Mouse (Mus musculus) limb, embryonic 15.5 days (tissue): ENCODE data around the gene Impdh2. TPM values are rescaled to one million over a fixed set of nuclear protein-coding genes. Genes with fewer than 3 reads are reported as not detected.
"Not testable (repeated sequence)": the region's sequence is repeated elsewhere in the genome, so short reads cannot be mapped to it uniquely, and the experiment has no call there.

Source experiments
- ATAC-seq: fragments of 200-750 bp; cut with Nextera tagmentation; 2 replicates; pipeline ENCODE4 v1.8.0; 2017; ENCODE audit warnings: low read depth, moderate TSS enrichment; ENCODE audit not compliant: insufficient number of reproducible peaks, low FRiP score, low TSS enrichment
- H3K27ac ChIP-seq: fragments of 300-500 bp; sonication (generic); 2 replicates; pipeline ENCODE4 v1.5.1; 2015; ENCODE audit warnings: moderate library complexity, mild to moderate bottlenecking, inconsistent platforms
- H3K27me3 ChIP-seq: fragments of 300-500 bp; sonication (generic); 2 replicates; pipeline ENCODE4 v1.6.1; 2015; ENCODE audit warnings: inconsistent platforms
- H3K36me3 ChIP-seq: fragments of 300-500 bp; sonication (generic); 2 replicates; pipeline ENCODE4 v1.6.1; 2015; ENCODE audit warnings: inconsistent platforms
- H3K4me1 ChIP-seq: fragments of 300-500 bp; sonication (generic); 2 replicates; pipeline ENCODE4 v1.6.1; 2015; ENCODE audit warnings: inconsistent platforms
- H3K4me2 ChIP-seq: fragments of 300-500 bp; sonication (generic); 2 replicates; pipeline ENCODE4 v1.6.1; 2015; ENCODE audit warnings: mild to moderate bottlenecking, inconsistent platforms
- H3K4me3 ChIP-seq: fragments of 300-500 bp; sonication (generic); 2 replicates; pipeline ENCODE4 v1.5.1; 2015; ENCODE audit warnings: mild to moderate bottlenecking, inconsistent platforms
- H3K9ac ChIP-seq: fragments of 300-500 bp; sonication (generic); 2 replicates; pipeline ENCODE4 v1.6.1; 2015; ENCODE audit warnings: inconsistent platforms
- H3K9me3 ChIP-seq: fragments of 300-500 bp; sonication (generic); 2 replicates; pipeline ENCODE4 v1.6.1; 2016; ENCODE audit warnings: inconsistent platforms
- WGBS: fragments of 180-500 bp; shearing (Covaris S2); methylation state at CpG from one replicate; pipeline ENCODE4 v1.1.7; 2015; 5-methylcytosine and 5-hydroxymethylcytosine counted together
- polyA plus RNA-seq: library from polyadenylated mRNA; unstranded; fragments of >200 nt; fragmentation: Nextera tagmentation; extraction: Ambion mirVana; gene quantifications from 2 replicates; pipeline ENCODE4 v1.2.1, GENCODE M21; 2015

Impdh2 gene
- polyA plus RNA-seq, 1 experiment from 2014 or later = 157 TPM

- WGBS = 63% methylated on average over 5 of the region's 5 CpGs
- Histone ChIP-seq H3K27ac (no peak overlapping the region), H3K4me3 (no peak overlapping the region), H3K9ac (no peak overlapping the region), H3K27me3 (no peaks in the 10 kb centered on the region), H3K4me2 (no peak overlapping the region), H3K9me3 (no peaks in the 10 kb centered on the region), H3K4me1 (peaks cover 17% of the 10 kb centered on the region), H3K36me3 (no peaks in the 10 kb centered on the region)
- no peak for ATAC-seq
Observed at GRCm38 (mm10) chr9:108589229-108589628, 29.1 kb downstream of the Impdh2 start.

GRCm38 (mm10) chr9:108591462-108591861 is 31.4 kb downstream of the Impdh2 start:
- no peaks in the 10 kb centered on the region for H3K27me3 ChIP-seq
- no peaks in the 10 kb centered on the region for H3K9me3 ChIP-seq
- no peaks in the 10 kb centered on the region for H3K36me3 ChIP-seq
- H3K9ac ChIP-seq = no peak overlapping the region
- H3K4me1 ChIP-seq = peaks cover 20% of the 10 kb centered on the region
- no peak for ATAC-seq
- H3K4me2 ChIP-seq = no peak overlapping the region
- no peak overlapping the region for H3K27ac ChIP-seq
- no peak overlapping the region for H3K4me3 ChIP-seq
- 87% methylated on average over 4 of the region's 4 CpGs for WGBS

- Histone ChIP-seq H3K27me3 (no peaks in the 10 kb centered on the region), H3K27ac (no peak overlapping the region), H3K4me2 (no peak overlapping the region), H3K36me3 (no peaks in the 10 kb centered on the region), H3K9me3 (no peaks in the 10 kb centered on the region), H3K4me3 (no peak overlapping the region), H3K4me1 (peaks cover 18% of the 10 kb centered on the region; the same call in 1 of the 2 replicates), H3K9ac (no peak overlapping the region)
- 80% methylated on average over 3 of the region's 3 CpGs for WGBS
- ATAC-seq = no peak
Observed at GRCm38 (mm10) chr9:108594354-108594753, 34.3 kb downstream of the Impdh2 start.

DNA sequence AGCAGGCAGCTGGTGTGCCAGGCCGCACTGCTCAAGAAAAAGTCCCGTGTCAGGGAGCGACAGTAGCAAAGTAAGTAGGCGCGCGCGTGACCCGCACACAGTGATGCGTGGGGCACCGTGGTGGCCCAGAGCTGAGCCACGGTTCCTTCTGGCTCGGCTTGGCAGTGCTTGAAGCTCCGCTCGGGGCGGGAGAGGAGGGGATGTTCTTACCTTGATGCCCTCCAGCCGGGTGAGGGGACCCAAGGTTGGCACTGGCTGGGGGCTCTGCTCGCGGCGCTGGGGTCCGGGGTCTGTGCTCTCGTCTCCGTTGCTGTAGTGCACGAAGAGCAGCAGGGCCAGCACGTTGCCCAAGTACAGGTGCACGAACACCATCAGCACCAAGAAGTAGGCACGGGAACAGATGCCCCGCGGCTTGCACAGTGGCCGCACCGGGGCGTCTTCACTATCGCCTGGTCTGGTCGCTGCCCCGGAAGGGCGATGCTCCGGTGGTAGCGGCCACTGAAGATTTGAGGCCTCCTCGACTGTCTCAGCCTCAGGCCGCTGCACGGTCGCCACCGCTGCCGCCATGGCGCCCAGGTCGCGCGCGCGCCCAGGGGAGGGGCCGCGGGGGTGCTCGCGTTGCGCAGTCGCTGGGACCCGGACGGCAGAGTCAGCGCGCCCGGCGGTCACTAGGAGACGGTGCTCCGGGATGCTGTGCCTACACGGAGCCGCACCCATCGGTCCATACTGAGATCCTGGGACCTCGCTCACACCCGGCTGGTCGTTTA is 37.1 kb downstream of the Impdh2 start, which contains the start of gene P4htm:
Gene P4htm, minus strand, starts transcription at position 670 of the 767 bp plus-strand sequence.
- Histone ChIP-seq H3K9me3 (no peaks in the 10 kb centered on the region), H3K27ac (peak within 1 kb of the TSS; percentile 17; the same call in 1 of the 2 replicates), H3K9ac (peak within 1 kb of the TSS; percentile 54), H3K27me3 (no peaks in the 10 kb centered on the region), H3K4me3 (peak within 1 kb of the TSS; percentile 76), H3K4me2 (peak within 1 kb of the TSS; percentile 91), H3K36me3 (peaks cover 3% of the 10 kb centered on the region; the same call in 1 of the 2 replicates), H3K4me1 (peaks cover 18% of the 10 kb centered on the region; the same call in 1 of the 2 replicates)
- ATAC-seq = peak; percentile 79
- WGBS = 2% methylated on average over 69 of the region's 69 CpGs

DNA sequence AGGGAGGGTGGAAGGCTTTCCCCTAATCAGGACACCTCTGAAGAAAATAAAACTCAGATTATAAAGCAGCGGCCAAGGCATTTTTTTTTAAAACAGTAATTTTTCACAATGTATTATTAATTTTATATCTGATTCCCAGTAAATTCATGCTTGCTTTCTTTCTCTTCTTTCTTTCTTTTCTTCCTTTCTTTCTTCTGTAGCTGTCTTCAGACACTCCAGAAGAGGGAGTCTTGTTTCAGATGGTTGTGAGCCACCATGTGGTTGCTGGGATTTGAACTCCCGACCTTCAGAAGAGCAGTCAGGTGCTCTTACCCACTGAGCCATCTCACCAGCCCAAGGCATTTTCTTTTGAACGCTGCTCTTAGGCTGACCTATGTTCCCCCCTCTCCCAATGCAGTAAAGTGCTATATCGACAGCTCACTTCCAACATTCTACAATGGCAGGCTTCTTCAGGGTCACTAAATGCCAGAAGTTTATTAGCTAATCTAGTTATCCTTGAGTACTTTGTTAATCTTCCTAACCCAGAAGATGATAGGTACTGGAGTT is 39.0 kb downstream of the Impdh2 start:
- Histone ChIP-seq H3K4me3 (no peak overlapping the region), H3K27me3 (no peaks in the 10 kb centered on the region), H3K9me3 (no peaks in the 10 kb centered on the region), H3K4me1 (peaks cover 18% of the 10 kb centered on the region; the same call in 1 of the 2 replicates), H3K4me2 (no peak overlapping the region), H3K9ac (no peak overlapping the region), H3K36me3 (peaks cover 22% of the 10 kb centered on the region), H3K27ac (no peak overlapping the region)
- ATAC-seq = no peak
- 72% methylated on average over 4 of the region's 4 CpGs for WGBS

GRCm38 (mm10) chr9:108600011-108600410 is 39.9 kb downstream of the Impdh2 start:
- peaks cover 31% of the 10 kb centered on the region for H3K36me3 ChIP-seq
- ATAC-seq = no peak
- H3K9ac ChIP-seq = no peak overlapping the region
- no peak overlapping the region for H3K4me2 ChIP-seq
- peaks cover 18% of the 10 kb centered on the region; the same call in 1 of the 2 replicates for H3K4me1 ChIP-seq
- H3K9me3 ChIP-seq = no peaks in the 10 kb centered on the region
- 48% methylated on average over 2 of the region's 2 CpGs for WGBS
- no peak overlapping the region for H3K4me3 ChIP-seq
- H3K27ac ChIP-seq = no peak overlapping the region
- H3K27me3 ChIP-seq = no peaks in the 10 kb centered on the region

DNA sequence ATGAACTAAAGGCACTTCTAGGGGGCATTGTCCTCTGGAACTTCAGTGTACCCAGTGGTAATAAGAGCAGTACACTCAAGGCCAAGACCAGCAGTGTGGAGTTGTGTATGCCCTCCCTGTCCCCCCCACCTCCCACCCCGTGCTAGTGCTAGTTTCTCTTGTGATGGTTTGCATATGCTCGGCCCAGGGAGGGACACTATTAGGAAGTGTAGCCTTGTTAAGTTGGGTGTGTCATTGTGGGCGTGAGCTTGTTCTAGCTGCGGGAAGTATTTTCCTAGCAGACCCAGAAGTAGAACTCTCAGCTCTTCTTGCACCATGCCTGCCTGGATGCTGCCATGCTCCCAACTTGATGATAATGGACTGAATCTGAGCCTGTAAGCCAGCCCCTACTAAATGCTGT is 41.9 kb downstream of the Impdh2 start:
- Histone ChIP-seq H3K4me3 (no peak overlapping the region), H3K27ac (no peak overlapping the region), H3K36me3 (peaks cover 48% of the 10 kb centered on the region), H3K27me3 (no peaks in the 10 kb centered on the region), H3K9ac (no peak overlapping the region), H3K4me2 (no peak overlapping the region), H3K4me1 (peaks cover 10% of the 10 kb centered on the region; the same call in 1 of the 2 replicates), H3K9me3 (no peaks in the 10 kb centered on the region)
- WGBS = 74% methylated on average over 4 of the region's 4 CpGs
- no peak for ATAC-seq

DNA sequence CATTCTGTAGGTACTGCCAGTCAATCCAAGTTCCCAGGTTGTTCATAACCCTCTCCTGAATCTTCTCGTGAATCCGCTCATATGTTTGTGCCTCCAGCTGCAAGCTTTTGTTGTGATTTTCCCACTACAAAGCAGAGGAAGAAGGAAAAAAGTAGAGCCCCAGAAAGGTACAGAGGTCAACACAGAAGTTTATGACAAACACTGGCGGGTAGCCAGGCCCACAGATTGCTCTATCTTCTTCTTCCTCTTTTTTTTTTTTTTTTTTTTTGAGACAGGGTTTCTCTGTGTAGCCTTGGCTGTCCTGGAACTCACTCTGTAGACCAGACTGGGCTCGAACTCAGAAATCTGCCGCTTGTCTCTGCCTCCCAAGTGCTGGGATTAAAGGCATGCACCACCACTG is 47.8 kb downstream of the Impdh2 start:
- WGBS = 88% methylated on average over 5 of the region's 5 CpGs
- peaks cover 95% of the 10 kb centered on the region for H3K36me3 ChIP-seq
- not testable (repeated sequence) for H3K4me2 ChIP-seq, H3K4me3 ChIP-seq, H3K27ac ChIP-seq, ATAC-seq, H3K4me1 ChIP-seq, H3K9ac ChIP-seq, H3K9me3 ChIP-seq, H3K27me3 ChIP-seq

- Histone ChIP-seq H3K9ac (no peak overlapping the region), H3K27ac (no peak overlapping the region), H3K4me3 (no peak overlapping the region), H3K36me3 (peaks cover 94% of the 10 kb centered on the region), H3K27me3 (no peaks in the 10 kb centered on the region), H3K4me1 (no peaks in the 10 kb centered on the region), H3K9me3 (no peaks in the 10 kb centered on the region), H3K4me2 (no peak overlapping the region)
- 83% methylated on average over 4 of the region's 4 CpGs for WGBS
- ATAC-seq = no peak
Observed at GRCm38 (mm10) chr9:108608889-108609288, 48.8 kb downstream of the Impdh2 start.

DNA sequence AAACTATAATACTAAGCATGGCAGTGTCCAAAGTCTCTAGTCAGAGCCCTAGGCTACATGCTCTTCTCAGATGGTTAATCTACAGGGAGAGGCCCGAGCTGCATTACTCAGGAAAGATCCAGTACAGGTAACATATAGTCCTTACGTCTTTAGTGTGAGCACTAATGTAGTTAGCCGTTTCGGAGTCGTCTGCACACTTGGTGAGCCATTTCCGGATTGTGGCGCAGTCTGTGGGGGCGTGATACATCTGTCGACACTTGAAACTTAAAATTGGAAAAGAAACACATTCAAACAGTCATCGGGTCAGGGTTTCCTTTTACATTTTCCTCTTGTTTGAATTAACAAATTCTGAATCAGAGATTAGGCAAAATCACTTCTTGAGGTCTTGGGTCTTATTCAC is 51.4 kb downstream of the Impdh2 start:
- Histone ChIP-seq H3K9me3 (no peaks in the 10 kb centered on the region), H3K36me3 (peaks cover 87% of the 10 kb centered on the region), H3K4me1 (no peaks in the 10 kb centered on the region), H3K9ac (no peak overlapping the region), H3K27me3 (no peaks in the 10 kb centered on the region), H3K27ac (no peak overlapping the region), H3K4me2 (no peak overlapping the region), H3K4me3 (no peak overlapping the region)
- no peak for ATAC-seq
- WGBS = 91% methylated on average over 10 of the region's 10 CpGs
